Mouse (Mus musculus): Measurements from ENCODE around the gene Scyl1.
A peak's percentile ranks its signal among the peaks of the same experiment; 100 is the strongest.

The Scyl1 gene

GRCm38 (mm10) chr19:5743576-5743975, 27.6 kb downstream of the Scyl1 start:
- no peak for ATAC-seq (ENCODE audit: low TSS enrichment)

GRCm38 (mm10) chr19:5742241-5742641, 29.0 kb downstream of the Scyl1 start:
- ATAC-seq (ENCODE audit: low TSS enrichment): peak; percentile 20; the same call in 1 of the 2 replicates

- peak; percentile 81 for ATAC-seq (ENCODE audit: low TSS enrichment)
Measured at GRCm38 (mm10) chr19:5741641-5742240, 29.5 kb downstream of the Scyl1 start.

- no peak for ATAC-seq (ENCODE audit: low TSS enrichment)
Measured at GRCm38 (mm10) chr19:5740320-5741317, 30.6 kb downstream of the Scyl1 start, which contains the start of gene Ltbp3. TSS of gene Ltbp3 (plus strand) at chr19:5740904.

- ATAC-seq (ENCODE audit: low TSS enrichment): no peak
Measured at GRCm38 (mm10) chr19:5739446-5739845, 31.8 kb downstream of the Scyl1 start.

- ATAC-seq (ENCODE audit: low TSS enrichment): no peak
Measured at GRCm38 (mm10) chr19:5734325-5734724, 36.9 kb downstream of the Scyl1 start.

- peak; percentile 72 for ATAC-seq (ENCODE audit: low TSS enrichment)
Measured at GRCm38 (mm10) chr19:5731264-5731978, 39.8 kb downstream of the Scyl1 start.

GRCm38 (mm10) chr19:5730314-5731186, 40.7 kb downstream of the Scyl1 start:
- ATAC-seq (ENCODE audit: low TSS enrichment): no peak

- peak; percentile 80 for ATAC-seq (ENCODE audit: low TSS enrichment)
Measured at GRCm38 (mm10) chr19:5729444-5729815, 41.8 kb downstream of the Scyl1 start, which contains the start of gene Fam89b. TSS of gene Fam89b (minus strand) at chr19:5729653.

GRCm38 (mm10) chr19:5728631-5729443, 42.4 kb downstream of the Scyl1 start:
- ATAC-seq (ENCODE audit: low TSS enrichment): peak; percentile 28

GRCm38 (mm10) chr19:5727701-5728100, 43.5 kb downstream of the Scyl1 start:
- peak; percentile 35; the same call in 1 of the 2 replicates for ATAC-seq (ENCODE audit: low TSS enrichment)

- ATAC-seq (ENCODE audit: low TSS enrichment): no peak
Measured at GRCm38 (mm10) chr19:5726961-5727578, 44.1 kb downstream of the Scyl1 start.

GRCm38 (mm10) chr19:5725767-5726515, 45.3 kb downstream of the Scyl1 start, which contains the start of gene Ehbp1l1:
TSS of gene Ehbp1l1 (minus strand) at chr19:5726317.
- no peak for ATAC-seq (ENCODE audit: low TSS enrichment)

- ATAC-seq (ENCODE audit: low TSS enrichment): no peak
Measured at GRCm38 (mm10) chr19:5725029-5725707, 46.1 kb downstream of the Scyl1 start.

- ATAC-seq (ENCODE audit: low TSS enrichment): no peak
Measured at GRCm38 (mm10) chr19:5724549-5724941, 46.7 kb downstream of the Scyl1 start.

- ATAC-seq (ENCODE audit: low TSS enrichment): no peak
Measured at GRCm38 (mm10) chr19:5723934-5724548, 47.2 kb downstream of the Scyl1 start.

GRCm38 (mm10) chr19:5722848-5723425, 48.3 kb downstream of the Scyl1 start:
- no peak for ATAC-seq (ENCODE audit: low TSS enrichment)

Data from frontal cortex, adult (tissue).